Mouse (Mus musculus): ENCODE data around the gene Tmem43.

Gene Tmem43

GRCm38 (mm10) chr6:91533359-91533758 lies 59.9 kb downstream of the Tmem43 start:
- DNase-seq (ENCODE audit: extremely low read depth, low read depth, low spot score), result no peak

DNA sequence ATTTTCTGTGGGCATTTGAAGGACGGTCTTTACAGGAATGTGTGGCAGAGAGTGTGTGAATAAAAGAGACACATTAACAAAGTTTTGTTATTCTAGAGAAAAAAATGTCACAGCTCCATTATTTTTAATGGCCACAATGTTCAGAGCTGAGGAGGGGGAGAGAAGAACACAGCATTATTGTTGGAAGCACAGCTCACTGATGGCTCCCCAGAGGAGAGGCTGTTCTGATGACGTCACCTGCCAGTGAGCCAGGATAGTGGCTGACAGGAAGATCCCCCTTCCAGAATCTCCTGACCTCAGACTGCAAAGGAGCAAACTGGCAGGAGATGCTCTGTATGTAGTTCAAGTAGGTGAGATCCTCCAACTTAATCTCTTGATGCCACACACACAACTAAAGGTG lies 60.3 kb downstream of the Tmem43 start:
- no peak for DNase-seq (ENCODE audit: extremely low read depth, low read depth, low spot score)

DNA sequence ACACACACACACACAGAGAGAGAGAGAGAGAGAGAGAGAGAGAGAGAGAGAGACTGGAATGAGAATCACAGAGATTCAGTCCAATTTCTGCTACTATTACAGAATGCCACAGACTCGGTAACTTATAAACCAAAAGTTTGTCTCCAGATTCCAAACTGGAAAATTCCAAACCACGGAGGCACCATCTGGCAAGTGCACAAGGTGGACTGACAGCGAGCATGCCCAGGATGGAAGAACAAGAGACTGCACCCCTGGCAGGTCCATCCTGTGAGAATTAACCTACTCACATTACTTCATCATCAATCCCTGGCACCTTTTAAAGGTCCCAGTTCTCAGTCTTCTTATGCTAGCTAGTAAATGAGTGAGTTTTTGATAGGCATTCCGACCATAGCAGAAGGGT lies 60.8 kb downstream of the Tmem43 start:
- DNase-seq (ENCODE audit: extremely low read depth, low read depth, low spot score), result no peak

- no peak for DNase-seq (ENCODE audit: extremely low read depth, low read depth, low spot score)
Observed at GRCm38 (mm10) chr6:91535231-91535630, 61.7 kb downstream of the Tmem43 start.

GRCm38 (mm10) chr6:91536047-91536765 lies 62.7 kb downstream of the Tmem43 start:
- DNase-seq (ENCODE audit: extremely low read depth, low read depth, low spot score), result no peak
